Mouse (Mus musculus) thymus, postnatal 25 days (tissue): ENCODE results near the gene Gm7073.
A peak's percentile ranks its signal among the peaks of the same experiment; 100 is the strongest.

Source experiments
- DNase-seq: peaks from one replicate; pipeline ENCODE4 v3.0.0; 2022

The Gm7073 gene

GRCm38 (mm10) chrX:60539149-60539548 is at the start of gene Gm7073:
TSS of gene Gm7073 (minus strand) at chrX:60539249.
- DNase-seq, result no peak

- no peak for DNase-seq
Measured at GRCm38 (mm10) chrX:60570539-60570938, 31.5 kb upstream of the Gm7073 start.

- no peak for DNase-seq
Measured at GRCm38 (mm10) chrX:60569047-60569446, 30.0 kb upstream of the Gm7073 start.

- no peak for DNase-seq
Measured at GRCm38 (mm10) chrX:60555242-60555641, 16.2 kb upstream of the Gm7073 start.

- peak; percentile 1 for DNase-seq
Measured at GRCm38 (mm10) chrX:60547444-60548304, 8.6 kb upstream of the Gm7073 start.

- DNase-seq, result no peak
Measured at GRCm38 (mm10) chrX:60547098-60547443, 8.0 kb upstream of the Gm7073 start.

GRCm38 (mm10) chrX:60545906-60546305 is 6.9 kb upstream of the Gm7073 start:
- no peak for DNase-seq

GRCm38 (mm10) chrX:60545444-60545843 is 6.4 kb upstream of the Gm7073 start:
- no peak for DNase-seq

GRCm38 (mm10) chrX:60544098-60544497 is 5.0 kb upstream of the Gm7073 start:
- DNase-seq, result no peak

- DNase-seq, result no peak
Measured at GRCm38 (mm10) chrX:60542901-60543300, 3.9 kb upstream of the Gm7073 start.

GRCm38 (mm10) chrX:60503995-60504394 is 35.1 kb downstream of the Gm7073 start:
- DNase-seq, result no peak

- no peak for DNase-seq
Measured at GRCm38 (mm10) chrX:60497750-60498149, 41.3 kb downstream of the Gm7073 start.

- DNase-seq, result no peak
Measured at GRCm38 (mm10) chrX:60495308-60495707, 43.7 kb downstream of the Gm7073 start.

- DNase-seq, result no peak
Measured at GRCm38 (mm10) chrX:60463786-60464185, 75.3 kb downstream of the Gm7073 start.

GRCm38 (mm10) chrX:60414563-60415111 is 124.4 kb downstream of the Gm7073 start:
- no peak for DNase-seq

GRCm38 (mm10) chrX:60405681-60406080 is 133.4 kb downstream of the Gm7073 start:
- no peak for DNase-seq

GRCm38 (mm10) chrX:60404668-60405044 is 134.4 kb downstream of the Gm7073 start:
- peak; percentile 86 for DNase-seq

- peak; percentile 69 for DNase-seq
Measured at GRCm38 (mm10) chrX:60403764-60404667, 135.0 kb downstream of the Gm7073 start.

- peak; percentile 56 for DNase-seq
Measured at GRCm38 (mm10) chrX:60403062-60403763, 135.8 kb downstream of the Gm7073 start.

- no peak for DNase-seq
Measured at GRCm38 (mm10) chrX:60394292-60394691, 144.8 kb downstream of the Gm7073 start.

GRCm38 (mm10) chrX:60386852-60387251 is 152.2 kb downstream of the Gm7073 start:
- DNase-seq, result no peak
